Mouse (Mus musculus): Measurements from ENCODE around the gene Slc35e4.

Gene Slc35e4

GRCm38 (mm10) chr11:3863454-3864112 lies 50.9 kb downstream of the Slc35e4 start, which contains the start of gene Osbp2:
Gene Osbp2 (minus strand): TSS chr11:3863903.
- DNase-seq (ENCODE audit: low spot score), result peak; percentile 83

GRCm38 (mm10) chr11:3862661-3863453 lies 51.6 kb downstream of the Slc35e4 start:
- no peak for DNase-seq (ENCODE audit: low spot score)

GRCm38 (mm10) chr11:3860361-3860760 lies 54.1 kb downstream of the Slc35e4 start:
- no peak for DNase-seq (ENCODE audit: low spot score)

GRCm38 (mm10) chr11:3859778-3860177 lies 54.7 kb downstream of the Slc35e4 start:
- no peak for DNase-seq (ENCODE audit: low spot score)

- DNase-seq (ENCODE audit: low spot score), result no peak
Measured at GRCm38 (mm10) chr11:3857902-3858301, 56.6 kb downstream of the Slc35e4 start.

Data from retina, embryonic 14.5 days (tissue).